In the genomic region with DNA sequence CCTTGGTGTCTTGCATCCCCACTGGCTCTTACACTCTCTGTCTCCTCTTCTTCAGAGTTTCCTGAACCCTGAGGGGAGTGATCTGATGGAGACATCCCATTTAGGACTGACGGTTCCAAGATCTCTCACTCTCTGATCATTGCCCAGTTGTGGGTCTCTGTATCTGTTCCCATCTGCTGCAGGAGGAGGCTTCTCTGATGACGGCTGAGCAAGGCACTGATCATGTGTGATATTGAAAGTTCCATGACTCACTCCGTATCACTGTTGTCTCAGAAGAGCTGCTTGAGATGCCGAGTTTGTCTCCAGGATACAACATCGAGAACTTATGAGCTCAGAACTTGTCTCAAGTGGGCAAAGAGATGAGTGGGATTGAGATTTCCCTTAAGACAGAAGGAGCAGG, we compare ENCODE assay signal across 25 mouse cellular contexts.
"Had no signal": no experiment of that assay in that cellular context is flagged by ENCODE, and none has a peak within 500 bp of the region (broad histone marks: within the 10 kb centered on the region; RNA-seq: fewer than 3 reads in every experiment).

No protein-coding gene starts in this region.

- H3K4me2 ChIP-seq: heart, embryonic 12.5 days; hindbrain, embryonic 12.5 days; hindbrain, embryonic 14.5 days; intestine, embryonic 15.5 days; limb, embryonic 12.5 days; liver, embryonic 12.5 days had no signal

- H3K9ac ChIP-seq: heart, embryonic 12.5 days; hindbrain, embryonic 12.5 days; hindbrain, embryonic 14.5 days; intestine, embryonic 15.5 days; limb, embryonic 12.5 days; liver, embryonic 12.5 days; liver, embryonic 14.5 days had no signal

- H3K4me1 ChIP-seq: heart, embryonic 10.5 days; heart, embryonic 12.5 days; hindbrain, embryonic 12.5 days; intestine, embryonic 15.5 days; limb, embryonic 10.5 days; limb, embryonic 12.5 days; liver, embryonic 12.5 days had no signal

- H3K36me3 ChIP-seq: heart, embryonic 10.5 days; heart, embryonic 12.5 days; hindbrain, embryonic 10.5 days; hindbrain, embryonic 12.5 days; intestine, embryonic 15.5 days; limb, embryonic 10.5 days; limb, embryonic 12.5 days; liver, embryonic 12.5 days had no signal

- DNase-seq: gastrocnemius, adult 2 months; gastrocnemius, postnatal 10 days; gastrocnemius, postnatal 25 days; heart, postnatal 10 days; heart, postnatal 4 days; kidney, adult 18-20 months; kidney, adult 8-10 months; kidney, postnatal 10 days; kidney, postnatal 25 days; kidney, postnatal 4 days; liver had no signal

- ATAC-seq: hindbrain, embryonic 16.5 days; intestine, embryonic 15.5 days; intestine, postnatal 0 days; liver, embryonic 12.5 days had no signal

- H3K27ac ChIP-seq: gastrocnemius, adult 2 months; heart, embryonic 10.5 days; hindbrain, embryonic 10.5 days; hindbrain, embryonic 12.5 days; hindbrain, embryonic 14.5 days; intestine, embryonic 15.5 days; layer of hippocampus, adult 2 months; left cerebral cortex, adult 2 months; limb, embryonic 10.5 days; limb, embryonic 12.5 days; liver, embryonic 12.5 days; liver, embryonic 14.5 days had no signal

- H3K4me3 ChIP-seq: gastrocnemius, adult 2 months; heart, embryonic 10.5 days; heart, embryonic 12.5 days; hindbrain, embryonic 10.5 days; hindbrain, embryonic 12.5 days; intestine, embryonic 15.5 days; layer of hippocampus, adult 2 months; left cerebral cortex, adult 2 months; limb, embryonic 10.5 days; limb, embryonic 12.5 days; liver, embryonic 12.5 days had no signal

- H3K27me3 ChIP-seq: heart, embryonic 12.5 days; hindbrain, embryonic 12.5 days; intestine, embryonic 15.5 days; limb, embryonic 12.5 days; liver, embryonic 12.5 days had no signal

- H3K9me3 ChIP-seq: heart, embryonic 10.5 days; heart, embryonic 12.5 days; hindbrain, embryonic 10.5 days; hindbrain, embryonic 12.5 days; intestine, embryonic 15.5 days; limb, embryonic 10.5 days; limb, embryonic 12.5 days; liver, embryonic 12.5 days had no signal
